Mouse (Mus musculus) thymus, adult 2 months (tissue): ENCODE data around the gene E130114P18Rik.

ENCODE experiments used
- CTCF ChIP-seq: fragments of 200-500 bp; IDR thresholded peaks from 2 replicates; pipeline ENCODE4 v1.5.1; 2012; ENCODE audit warnings: mild to moderate bottlenecking, control low read depth, low read length, moderate library complexity, borderline replicate concordance; ENCODE audit not compliant: control insufficient read depth, poor library complexity, insufficient read depth; ENCODE audit errors: extremely low read depth
- POLR2A ChIP-seq: fragments of 200-500 bp; IDR thresholded peaks from 2 replicates; pipeline ENCODE4 v1.6.1; 2012; ENCODE audit warnings: mild to moderate bottlenecking, low read length, control low read depth, moderate library complexity; ENCODE audit not compliant: control insufficient read depth, poor library complexity, insufficient read depth; ENCODE audit errors: extremely low read depth

- TF ChIP-seq POLR2A, result no peak
- no peak for TF ChIP-seq CTCF
Observed at GRCm38 (mm10) chr4:97710048-97710765, 67.7 kb downstream of the E130114P18Rik start.
